Mouse (Mus musculus): Measurements from ENCODE around the gene Ccr10. TPM values are rescaled to one million over a fixed set of nuclear protein-coding genes. Genes with fewer than 3 reads are reported as not detected.
"Not testable (repeated sequence)": the region's sequence is repeated elsewhere in the genome, so short reads cannot be mapped to it uniquely, and the experiment has no call there.

The Ccr10 gene
- polyA plus RNA-seq, 1 experiment: 0.45 TPM

DNA sequence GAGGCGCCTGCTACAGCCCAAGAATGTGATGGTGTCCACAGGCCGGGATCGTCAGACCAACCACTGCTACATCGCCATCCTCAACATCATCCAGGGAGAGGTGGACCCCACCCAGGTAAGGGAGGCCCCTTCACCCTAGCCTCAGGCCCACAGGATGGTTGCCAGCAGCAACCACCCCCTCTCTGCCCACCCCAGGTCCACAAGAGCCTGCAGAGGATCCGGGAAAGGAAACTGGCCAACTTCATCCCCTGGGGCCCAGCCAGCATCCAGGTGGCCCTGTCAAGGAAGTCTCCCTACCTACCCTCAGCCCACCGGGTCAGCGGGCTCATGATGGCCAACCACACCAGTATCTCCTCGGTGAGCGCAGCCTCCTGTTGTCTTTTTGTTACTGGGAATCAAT is 50.2 kb downstream of the Ccr10 start:
- DNase-seq (ENCODE audit: low read depth): not testable (repeated sequence)

DNA sequence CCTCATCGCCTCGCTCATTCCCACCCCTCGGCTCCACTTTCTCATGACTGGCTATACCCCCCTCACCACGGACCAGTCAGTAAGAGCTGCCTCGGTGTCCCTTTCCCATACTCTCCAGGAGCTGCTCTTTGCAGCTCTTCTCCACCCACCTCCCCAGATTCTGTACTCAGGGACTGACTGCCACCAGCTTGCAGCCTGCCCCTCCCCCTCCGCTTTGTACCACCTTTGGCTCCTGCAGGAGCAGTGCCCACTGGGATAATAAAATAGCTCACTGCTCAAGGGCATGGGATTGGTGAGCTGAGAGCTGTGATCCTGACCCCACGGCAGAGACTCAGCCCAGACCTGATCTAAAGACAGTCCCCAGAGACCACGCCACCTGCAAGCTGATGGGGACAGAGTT is 50.7 kb downstream of the Ccr10 start:
- DNase-seq (ENCODE audit: low read depth): not testable (repeated sequence)

Other genes starting within 250 kb of the Ccr10 start
- 106 and 115 TPM in 2 replicates for gene Stat3, start 235.9 kb downstream of the Ccr10 start, polyA plus RNA-seq (2012; rRNA removed)
- gene Cavin1, start 204.6 kb downstream of the Ccr10 start, polyA plus RNA-seq (2012; rRNA removed): 235 and 240 TPM in 2 replicates
- gene Atp6v0a1, start 166.0 kb downstream of the Ccr10 start, polyA plus RNA-seq (2012; rRNA removed): 114 and 137 TPM in 2 replicates
- gene Naglu, start 105.4 kb downstream of the Ccr10 start, polyA plus RNA-seq (2012; rRNA removed): 44.6 and 52.9 TPM in 2 replicates
- gene Hsd17b1, start 97.0 kb downstream of the Ccr10 start, polyA plus RNA-seq (2012; rRNA removed): 0.43 and 0.55 TPM in 2 replicates
- 62.6 and 70.1 TPM in 2 replicates for gene Coasy, start 92.9 kb downstream of the Ccr10 start, polyA plus RNA-seq (2012; rRNA removed)
- gene Mlx, start 88.2 kb downstream of the Ccr10 start, polyA plus RNA-seq (2012; rRNA removed): 35.0 and 54.3 TPM in 2 replicates
- gene Psmc3ip, start 80.0 kb downstream of the Ccr10 start, polyA plus RNA-seq (2012; rRNA removed): 1.5 and 2.9 TPM in 2 replicates
- 56.3 and 66.7 TPM in 2 replicates for gene Retreg3, start 55.5 kb downstream of the Ccr10 start, polyA plus RNA-seq (2012; rRNA removed)
- 9.0 and 24.0 TPM in 2 replicates for gene Tubg1, start 55.5 kb downstream of the Ccr10 start, polyA plus RNA-seq (2012; rRNA removed)
- gene Tubg2, start 19.5 kb downstream of the Ccr10 start, polyA plus RNA-seq (2012; rRNA removed): 3.4 and 3.6 TPM in 2 replicates
- gene Cntnap1, start 4.9 kb downstream of the Ccr10 start, polyA plus RNA-seq (2012; rRNA removed): 3.7 and 4.1 TPM in 2 replicates
- gene Plekhh3, start 4.1 kb downstream of the Ccr10 start, polyA plus RNA-seq (2012; rRNA removed): 22.7 and 28.6 TPM in 2 replicates
- gene Ezh1, start 51.0 kb upstream of the Ccr10 start, polyA plus RNA-seq (2012; rRNA removed): 39.4 and 46.5 TPM in 2 replicates
- gene Ramp2, start 70.6 kb upstream of the Ccr10 start, polyA plus RNA-seq (2012; rRNA removed): 97.9 and 146 TPM in 2 replicates
- 99.1 and 108 TPM in 2 replicates for gene Vps25, start 78.3 kb upstream of the Ccr10 start, polyA plus RNA-seq (2012; rRNA removed)
- 9.5 and 14.6 TPM in 2 replicates for gene Wnk4, start 85.1 kb upstream of the Ccr10 start, polyA plus RNA-seq (2012; rRNA removed)
- gene Cntd1, start 103.6 kb upstream of the Ccr10 start, polyA plus RNA-seq (2012; rRNA removed): 0.75 and 0.88 TPM in 2 replicates
- gene Coa3, start 103.7 kb upstream of the Ccr10 start, polyA plus RNA-seq (2012; rRNA removed): 157 and 167 TPM in 2 replicates
- gene Becn1, start 126.8 kb upstream of the Ccr10 start, polyA plus RNA-seq (2012; rRNA removed): 122 and 158 TPM in 2 replicates
- gene Psme3, start 140.8 kb upstream of the Ccr10 start, polyA plus RNA-seq (2012; rRNA removed): 51.5 and 57.8 TPM in 2 replicates
- 3.2 and 3.6 TPM in 2 replicates for gene Aoc2, start 149.6 kb upstream of the Ccr10 start, polyA plus RNA-seq (2012; rRNA removed)
- gene Aoc3, start 155.2 kb upstream of the Ccr10 start, polyA plus RNA-seq (2012; rRNA removed): 306 and 337 TPM in 2 replicates
- 0.32 and 0.80 TPM in 2 replicates for gene G6pc, start 192.1 kb upstream of the Ccr10 start, polyA plus RNA-seq (2012; rRNA removed)
- 30.4 and 33.7 TPM in 2 replicates for gene Aarsd1, start 242.2 kb upstream of the Ccr10 start, polyA plus RNA-seq (2012; rRNA removed)
- 0.19 and 0.34 TPM in 2 replicates for gene Gm27029, start 249.4 kb upstream of the Ccr10 start, polyA plus RNA-seq (2012; rRNA removed)
- 25.6 and 26.5 TPM in 2 replicates for gene Rundc1, start 249.6 kb upstream of the Ccr10 start, polyA plus RNA-seq (2012; rRNA removed)
- gene Ptges3l, start 249.9 kb upstream of the Ccr10 start, polyA plus RNA-seq (2012; rRNA removed): 12.3 and 15.3 TPM in 2 replicates